Mouse (Mus musculus) cerebral cortex, adult 2 months (tissue): ENCODE data around the gene Snrpb2.

Experiments
- WGBS: fragments of 180-500 bp; shearing (Covaris S2); methylation state at CpG from one replicate; pipeline ENCODE4 v1.1.7; 2018; 5-methylcytosine and 5-hydroxymethylcytosine counted together

Snrpb2 gene

DNA sequence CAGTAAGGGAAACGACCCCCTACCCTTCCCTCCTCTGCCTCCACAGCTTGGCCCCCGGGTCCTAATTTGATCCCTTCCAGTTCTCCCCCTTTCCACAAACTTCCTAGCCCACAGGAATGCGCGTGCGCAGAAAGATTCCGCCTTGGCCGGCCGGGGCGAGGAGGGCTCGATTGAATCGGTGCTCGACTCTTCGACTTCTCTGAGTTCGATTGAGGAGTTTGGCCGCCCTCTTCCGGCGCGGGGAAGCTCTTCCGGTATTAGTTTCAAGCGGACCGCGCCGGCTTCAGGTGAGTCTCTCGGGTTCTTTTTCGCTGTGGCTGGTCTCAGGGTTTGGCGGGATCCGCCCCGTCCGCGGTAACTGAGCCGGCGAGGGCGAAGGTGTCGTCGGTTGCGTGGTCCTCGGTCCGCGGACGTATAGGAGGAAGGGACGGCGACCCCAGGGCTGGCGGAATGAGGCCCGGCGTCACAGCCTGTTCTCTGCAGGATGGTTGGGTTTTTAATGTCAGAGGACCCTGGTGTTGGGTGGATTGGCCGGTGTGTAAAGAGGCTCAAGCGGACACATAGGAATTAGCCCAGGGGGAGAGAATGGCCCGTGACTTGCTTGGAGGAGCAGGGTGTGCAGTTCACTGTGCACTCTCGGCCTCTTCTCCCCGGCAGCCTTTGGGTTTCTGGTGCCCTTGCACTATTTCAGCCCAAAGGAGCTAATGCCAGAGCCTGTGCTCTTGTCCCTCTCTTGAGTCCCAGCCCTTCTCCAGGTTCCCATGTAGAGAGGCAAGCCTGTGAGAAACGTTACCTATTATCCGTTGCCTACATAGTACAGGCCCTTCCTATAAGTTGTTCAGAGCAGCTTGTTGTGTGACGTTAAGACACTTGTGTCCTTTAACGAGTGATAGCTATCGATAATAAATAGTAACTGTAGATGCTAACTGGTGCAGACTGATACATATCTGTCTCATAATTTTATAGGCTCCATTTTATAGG lies at the start of gene Snrpb2:
Gene Snrpb2 (plus strand): TSS at position 228 of the 981 bp plus-strand sequence.
- under 1% methylated on average over 55 of the region's 55 CpGs for WGBS

DNA sequence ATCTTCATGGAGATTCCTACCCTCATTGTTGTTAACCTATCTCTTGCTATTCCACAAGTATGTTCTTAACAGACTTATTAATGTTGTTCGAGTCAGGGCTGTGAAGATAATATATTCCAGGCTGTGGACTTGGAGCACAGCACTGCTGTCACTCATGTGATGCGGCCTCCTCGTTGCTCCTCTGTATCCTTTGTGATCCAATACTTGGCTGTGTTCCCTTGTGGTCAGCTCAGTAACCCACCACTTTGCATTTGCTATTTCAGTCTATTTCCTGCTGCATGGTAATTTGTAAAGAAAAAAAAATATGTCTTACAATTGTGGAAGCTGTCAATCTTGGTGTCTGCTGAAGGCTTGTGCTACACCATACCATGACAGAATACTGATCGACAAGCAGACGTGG lies 49.8 kb upstream of the Snrpb2 start:
- WGBS = 57% methylated on average over 5 of the region's 5 CpGs

GRCm38 (mm10) chr2:143018084-143018483 lies 44.8 kb upstream of the Snrpb2 start:
- WGBS = 94% methylated on average over 8 of the region's 8 CpGs

GRCm38 (mm10) chr2:143018591-143019130 lies 44.2 kb upstream of the Snrpb2 start:
- WGBS = 20% methylated on average over 5 of the region's 5 CpGs

- WGBS = 53% methylated on average over 2 of the region's 2 CpGs
Observed at GRCm38 (mm10) chr2:143019727-143020126, 43.1 kb upstream of the Snrpb2 start.

DNA sequence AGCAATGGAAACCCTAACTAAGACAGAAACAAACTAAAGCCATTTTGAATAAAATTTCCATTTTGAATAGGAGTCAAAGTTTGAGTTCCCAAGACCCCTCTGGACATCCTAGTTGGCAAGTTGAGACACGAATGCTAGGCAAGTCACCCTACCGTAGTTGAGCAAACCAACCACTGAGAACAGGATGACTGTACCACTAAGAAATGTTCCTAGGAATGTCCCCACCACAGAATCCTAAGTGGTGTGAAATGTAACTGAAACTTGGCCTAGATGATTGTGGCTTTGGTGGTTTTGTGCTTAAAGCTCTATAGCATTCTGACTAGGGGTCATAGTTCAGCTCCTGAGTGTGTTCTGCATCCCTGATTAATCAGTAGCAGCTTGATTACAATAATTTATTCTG lies 39.5 kb upstream of the Snrpb2 start:
- 94% methylated on average over 2 of the region's 2 CpGs for WGBS

GRCm38 (mm10) chr2:143024226-143024625 lies 38.6 kb upstream of the Snrpb2 start:
- 82% methylated on average over 4 of the region's 4 CpGs for WGBS

DNA sequence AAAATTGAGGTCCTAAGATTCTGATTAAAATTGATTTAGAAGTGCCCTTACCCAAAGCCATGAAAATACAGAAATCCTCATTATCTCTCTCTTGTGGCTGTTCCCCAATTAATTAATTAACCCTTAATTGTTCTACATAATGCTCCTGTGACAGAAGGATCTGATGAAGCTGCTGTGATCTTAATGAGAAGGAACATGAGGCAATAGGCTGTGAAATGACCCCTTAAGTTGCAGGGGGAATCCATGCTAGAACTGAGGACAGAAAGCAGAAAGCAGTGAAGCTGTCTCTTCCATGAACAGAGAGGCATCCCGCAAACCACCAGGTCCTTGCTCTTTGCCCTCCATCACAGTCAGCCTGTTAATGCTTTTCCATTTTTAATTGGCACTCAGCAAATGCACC lies 31.6 kb upstream of the Snrpb2 start:
- 86% methylated on average over 1 of the region's 1 CpGs for WGBS

DNA sequence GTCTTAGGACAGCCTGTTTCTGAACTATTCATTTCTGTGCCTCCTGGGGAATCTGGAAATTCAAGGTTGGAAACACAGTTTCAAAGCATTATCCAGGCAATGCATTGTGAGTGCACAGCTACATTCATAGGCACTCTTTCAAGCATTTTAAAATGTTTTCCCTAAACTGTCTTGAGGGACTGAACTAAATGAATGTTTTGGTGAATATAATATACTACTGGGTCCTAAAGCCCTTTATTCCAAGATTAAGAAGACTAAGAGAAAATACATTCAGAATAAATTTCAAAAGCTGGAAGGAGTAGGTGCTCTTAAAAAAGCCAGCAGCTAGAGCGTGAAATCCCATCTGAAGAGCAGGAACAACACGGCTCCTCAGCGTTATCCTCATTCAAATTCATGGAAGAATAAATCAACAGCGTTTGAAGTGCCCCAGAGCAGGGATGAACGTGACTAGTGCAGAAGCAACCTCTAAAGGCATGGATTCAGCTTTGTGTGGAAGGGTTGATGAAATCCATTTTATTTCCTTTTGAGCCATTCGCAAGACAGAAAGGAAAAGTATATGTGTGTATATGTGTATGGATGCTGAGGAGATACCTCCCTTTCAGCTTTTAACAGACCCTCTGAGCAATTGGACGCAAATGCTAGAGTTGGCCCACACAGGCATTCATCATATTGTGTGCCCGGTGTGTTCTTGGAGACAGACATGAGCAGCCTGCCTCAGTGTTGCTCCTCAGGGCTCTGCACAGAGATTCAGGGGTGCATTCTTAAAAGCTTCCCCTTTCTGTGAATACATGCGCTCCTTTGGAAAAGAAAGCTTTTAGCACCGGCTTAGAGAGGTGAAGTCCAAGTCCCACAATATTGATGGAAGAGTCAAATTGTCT lies 30.2 kb upstream of the Snrpb2 start:
- 29% methylated on average over 10 of the region's 10 CpGs for WGBS

DNA sequence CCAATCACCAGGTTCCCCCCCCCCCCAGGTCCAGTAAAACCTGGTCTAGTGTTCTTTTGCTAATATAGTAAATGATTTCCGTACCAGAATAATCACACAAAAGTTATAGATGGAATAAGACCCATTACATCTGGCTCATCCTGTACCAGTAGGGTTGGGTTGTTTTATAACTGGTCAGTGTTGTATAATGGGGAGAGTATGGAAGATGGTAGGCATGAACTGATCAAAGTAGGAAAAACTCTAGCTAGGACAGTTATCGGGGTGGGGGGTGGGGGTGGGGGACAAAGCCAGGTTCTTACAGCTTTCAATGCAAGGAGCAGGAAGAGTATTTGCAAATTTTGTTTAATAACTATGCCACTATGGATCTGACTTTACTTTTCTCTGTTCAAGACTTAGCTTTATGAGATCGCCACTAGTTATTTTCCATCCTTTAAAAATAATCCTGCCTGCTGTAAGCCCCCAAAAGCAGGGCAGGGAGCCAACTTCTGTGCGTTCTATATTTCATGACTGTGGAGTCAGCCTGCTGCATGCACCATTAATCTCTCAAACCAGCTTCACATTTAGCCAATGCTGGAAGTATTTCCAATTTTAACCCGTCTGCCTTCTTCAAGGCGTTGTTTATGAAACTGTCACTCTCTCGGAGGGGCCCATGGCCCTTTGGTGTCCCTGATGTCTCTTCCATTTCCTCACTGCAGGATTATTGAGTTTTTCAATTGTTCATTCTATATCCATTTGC lies 28.3 kb upstream of the Snrpb2 start:
- 47% methylated on average over 7 of the region's 7 CpGs for WGBS

DNA sequence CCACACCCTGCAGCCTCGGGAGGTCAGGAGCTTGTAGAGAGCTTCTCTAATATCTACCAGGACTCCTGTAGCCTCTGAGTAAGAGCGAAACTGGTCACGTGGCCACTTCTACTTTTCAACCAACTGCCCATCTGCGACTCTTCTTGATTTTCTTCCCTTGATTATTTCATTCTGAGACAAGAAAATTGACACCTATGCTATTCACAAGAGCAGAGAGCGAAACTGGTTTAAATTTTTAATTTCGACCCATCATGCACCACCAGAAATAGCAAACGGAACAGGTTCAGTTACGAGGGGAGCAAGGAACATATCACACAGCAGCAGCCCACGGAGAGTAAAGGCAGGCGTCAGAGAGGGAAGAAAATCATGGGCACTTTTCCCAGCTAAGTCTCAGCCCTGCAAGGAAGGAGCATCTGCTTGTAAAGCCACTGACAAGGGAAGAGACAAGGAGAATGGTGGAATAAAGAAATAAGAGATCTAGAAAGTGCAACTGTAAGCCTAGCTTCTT lies 27.7 kb upstream of the Snrpb2 start:
- WGBS = 41% methylated on average over 10 of the region's 10 CpGs

GRCm38 (mm10) chr2:143041596-143041995 lies 21.2 kb upstream of the Snrpb2 start:
- WGBS = 88% methylated on average over 1 of the region's 1 CpGs

DNA sequence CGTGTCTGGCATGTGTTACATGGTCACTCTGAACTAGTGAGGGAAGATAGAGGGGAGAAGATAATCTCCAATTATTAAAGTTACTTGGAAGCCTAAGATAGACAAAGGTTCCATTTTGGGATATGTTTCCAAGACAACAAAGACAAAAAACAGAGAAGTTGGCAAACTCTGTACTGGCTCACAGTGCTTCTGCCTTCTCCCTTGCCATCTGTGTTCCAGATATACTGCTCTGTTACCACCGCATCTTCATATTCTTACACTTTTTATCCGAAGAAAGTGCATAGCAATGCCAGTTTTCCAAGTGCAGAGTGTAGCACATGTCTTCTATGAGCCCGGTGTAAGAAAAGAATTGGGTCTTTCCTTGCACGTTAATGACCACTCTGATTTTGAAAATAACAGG lies 6.1 kb upstream of the Snrpb2 start:
- 38% methylated on average over 5 of the region's 5 CpGs for WGBS

GRCm38 (mm10) chr2:143062432-143062811 lies 417 bp upstream of the Snrpb2 start:
- WGBS = 27% methylated on average over 6 of the region's 6 CpGs

DNA sequence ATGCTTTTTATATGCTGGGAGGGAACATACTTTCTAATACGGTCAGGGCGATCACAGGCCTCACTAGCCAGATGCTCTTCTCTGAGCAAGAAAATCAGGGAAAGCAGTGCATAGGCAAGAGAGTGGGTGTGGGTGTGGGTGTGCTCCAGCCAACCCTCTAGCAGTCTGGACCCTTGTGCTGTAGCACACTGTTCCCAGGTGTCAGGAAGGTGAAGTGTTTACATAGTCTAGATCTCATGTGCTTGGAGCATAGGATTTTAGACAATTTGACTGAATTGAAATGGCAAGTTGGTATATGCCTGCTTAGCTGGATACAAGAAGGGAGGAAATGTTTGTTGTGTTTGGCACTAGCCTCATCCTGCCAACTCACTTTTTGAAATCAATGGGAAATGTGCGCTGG lies 3.1 kb downstream of the Snrpb2 start:
- WGBS = 62% methylated on average over 3 of the region's 3 CpGs

DNA sequence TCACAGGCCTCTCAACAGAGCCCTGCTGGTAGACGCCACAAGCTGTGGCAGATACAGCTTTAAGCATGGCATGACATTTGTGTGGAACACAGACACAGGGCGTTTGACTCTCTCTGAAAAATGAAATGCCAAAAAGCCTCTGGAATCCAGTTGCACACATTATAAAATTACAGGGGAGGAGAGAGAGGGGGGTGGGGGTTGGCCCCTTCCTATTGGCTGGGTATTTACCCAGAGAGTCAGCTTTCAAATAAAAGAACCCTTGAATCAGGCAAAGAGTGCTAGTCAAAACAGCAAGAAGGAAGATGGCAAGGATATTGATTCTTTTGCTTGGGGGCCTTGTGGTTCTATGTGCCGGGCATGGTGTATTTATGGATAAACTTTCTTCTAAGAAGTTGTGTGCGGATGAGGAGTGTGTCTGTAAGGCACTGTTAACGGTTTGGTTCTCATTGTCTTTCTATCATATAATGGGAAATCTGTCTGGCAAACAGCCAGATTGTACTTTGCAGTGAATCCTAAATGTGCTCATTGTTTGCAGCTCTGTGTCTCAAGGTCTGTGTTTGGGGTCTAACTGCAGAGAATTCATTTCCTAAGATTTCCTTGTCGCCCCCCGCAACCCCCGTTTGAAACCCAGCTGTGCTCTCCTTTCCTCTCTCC lies 15.5 kb downstream of the Snrpb2 start, which contains the start of gene Otor:
Gene Otor (plus strand): TSS at position 276 of the 654 bp plus-strand sequence.
- 71% methylated on average over 8 of the region's 8 CpGs for WGBS

DNA sequence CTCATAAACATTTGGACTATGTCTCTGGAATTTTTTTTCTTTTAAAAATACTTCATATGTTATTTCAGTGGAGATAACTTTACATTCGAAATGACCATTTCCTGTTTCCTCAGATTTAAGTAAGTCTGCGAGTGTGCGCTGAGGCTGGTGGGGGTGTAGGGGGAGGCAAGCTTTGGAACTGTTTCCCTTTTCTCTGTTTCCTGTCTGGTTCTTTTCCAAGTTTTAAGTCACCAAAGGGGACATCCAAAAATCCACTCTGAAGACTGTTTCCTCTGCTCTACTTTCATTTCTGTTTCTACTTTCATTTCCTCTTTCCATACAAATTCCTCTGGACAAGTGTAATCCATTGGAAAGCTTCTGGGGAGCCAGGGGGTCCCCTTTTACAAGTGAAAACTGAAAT lies 18.9 kb downstream of the Snrpb2 start:
- 66% methylated on average over 3 of the region's 3 CpGs for WGBS

GRCm38 (mm10) chr2:143084852-143085397 lies 22.1 kb downstream of the Snrpb2 start:
- WGBS = 73% methylated on average over 2 of the region's 2 CpGs

DNA sequence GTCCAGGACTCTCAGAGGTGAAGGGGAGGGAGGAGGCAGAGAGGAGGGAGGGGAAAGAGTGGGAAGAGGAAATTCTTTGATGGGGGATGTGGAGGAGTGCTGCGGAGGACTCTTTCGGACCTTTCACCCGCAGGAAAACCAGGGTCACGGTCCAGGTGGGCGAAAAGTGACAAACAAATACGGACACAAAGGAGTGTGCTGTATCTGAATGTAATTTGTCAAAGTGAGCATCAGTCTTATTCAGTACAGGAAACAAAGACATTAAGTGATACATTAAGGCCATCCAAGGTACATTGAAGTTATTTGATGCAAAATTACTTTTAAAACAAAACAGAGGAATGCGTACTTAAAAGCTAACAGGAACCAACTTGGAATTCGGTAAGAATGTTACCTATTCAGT lies 27.0 kb downstream of the Snrpb2 start:
- WGBS = 88% methylated on average over 8 of the region's 8 CpGs

GRCm38 (mm10) chr2:143093726-143094125 lies 30.9 kb downstream of the Snrpb2 start:
- WGBS = 13% methylated on average over 6 of the region's 6 CpGs
